Mouse (Mus musculus) liver, embryonic 14.5 days (tissue): ENCODE data around the gene Prokr2.

ENCODE experiments used
- CTCF ChIP-seq: IDR thresholded peaks from 2 replicates; pipeline ENCODE4 v1.5.1; 2016; ENCODE audit warnings: antibody characterized with exemption, low read depth, control low read depth
- EP300 ChIP-seq: IDR thresholded peaks from 2 replicates; pipeline ENCODE4 v1.6.1; 2016; ENCODE audit warnings: antibody characterized with exemption, low read depth

- no peak for TF ChIP-seq EP300
- no peak for TF ChIP-seq CTCF
Measured at GRCm38 (mm10) chr2:132343846-132344245, 41.4 kb downstream of the Prokr2 start.
